Mouse (Mus musculus) left cerebral cortex, postnatal 4 days (tissue): Measurements from ENCODE around the gene Sf3b6. TPM values are rescaled to one million over a fixed set of nuclear protein-coding genes. Genes with fewer than 3 reads are reported as not detected.

Experiments
- DNase-seq: peaks from one replicate; pipeline ENCODE4 v3.0.0-alpha.2; 2022
- intact Hi-C: fragments of 180-260 bp; cut with DNase I; formaldehyde crosslinking; loops from one replicate; pipeline ENCODE4 v1.15.1; 2025
- total RNA-seq, 2 experiments: library from RNA; stranded (reverse); gene quantifications; 2 replicates each; pipeline ENCODE4 v1.2.3; 2021

The Sf3b6 gene
- total RNA-seq, 2 experiments from 2014 or later: 127 to 135 TPM

DNA sequence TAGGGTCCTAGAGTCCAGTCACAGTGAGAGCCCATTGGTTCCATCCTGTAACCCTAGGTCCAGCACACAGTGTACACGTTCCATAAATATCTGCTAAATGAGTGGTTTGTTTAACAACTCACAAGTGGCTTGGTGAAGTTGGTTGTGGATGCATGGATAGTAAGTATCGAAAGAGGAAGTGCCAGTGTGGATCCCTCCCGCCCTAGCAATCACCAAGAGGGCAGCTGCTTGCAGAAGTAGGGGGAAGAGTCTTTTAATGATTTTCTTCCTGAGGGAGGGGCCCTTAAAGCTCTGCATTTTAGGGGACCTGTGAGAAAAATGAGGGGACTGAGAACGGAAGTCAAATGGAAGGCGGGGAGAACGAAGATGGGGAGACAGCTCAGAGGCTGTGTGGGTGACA lies 22.7 kb downstream of the Sf3b6 start:
- no peak for DNase-seq
- intact Hi-C loops: no loop called here

DNA sequence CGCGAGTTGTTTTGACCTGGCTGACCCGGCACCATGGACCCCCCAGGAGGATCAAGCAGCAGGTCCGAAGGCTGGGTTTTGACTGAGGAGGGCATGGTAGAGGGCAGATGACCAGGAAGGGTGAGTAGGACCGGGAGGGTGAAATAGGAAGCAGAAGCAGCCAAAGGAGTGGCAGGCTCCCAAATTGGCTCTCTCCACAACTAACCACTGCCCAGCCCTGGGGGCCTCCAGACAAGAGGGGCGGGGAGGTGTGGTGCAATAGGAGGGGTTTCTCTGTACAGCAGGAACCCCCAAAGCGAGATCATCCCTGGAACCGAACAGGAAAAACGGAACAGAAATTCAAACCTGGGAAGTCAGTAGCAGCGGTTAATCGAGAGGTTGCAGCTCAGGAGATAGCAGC lies 23.4 kb downstream of the Sf3b6 start:
- peak; percentile 25 for DNase-seq
- intact Hi-C loops: no loop called here

DNA sequence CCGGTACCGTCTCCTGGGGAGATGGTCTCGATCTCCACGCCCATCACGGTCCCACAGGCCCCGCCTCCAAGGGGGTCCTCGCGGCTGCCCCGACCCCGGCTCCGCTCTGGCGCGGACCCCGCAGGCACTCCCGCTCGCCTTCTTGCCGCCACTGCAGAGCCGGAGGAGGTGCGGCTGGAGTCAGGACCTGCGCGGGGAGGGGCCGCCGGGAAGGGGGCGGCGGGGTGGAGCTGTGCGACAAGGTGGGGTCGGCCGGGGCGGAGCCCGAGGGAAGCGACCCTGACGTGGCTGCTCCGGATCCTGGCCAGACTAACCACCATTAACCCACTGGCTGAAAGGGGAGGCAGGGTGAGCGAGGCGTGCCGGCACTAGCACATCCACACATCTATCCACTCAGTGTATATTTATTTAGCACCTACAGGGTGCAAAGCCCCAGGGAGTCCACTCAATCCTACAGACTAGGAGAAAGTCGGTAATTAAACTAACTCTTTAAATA lies 24.1 kb downstream of the Sf3b6 start, which contains the start of gene Fkbp1b:
Gene Fkbp1b, minus strand, starts transcription at position 200 of the 496 bp plus-strand sequence.
- intact Hi-C loops: no loop called here
- DNase-seq: peak; percentile 66

DNA sequence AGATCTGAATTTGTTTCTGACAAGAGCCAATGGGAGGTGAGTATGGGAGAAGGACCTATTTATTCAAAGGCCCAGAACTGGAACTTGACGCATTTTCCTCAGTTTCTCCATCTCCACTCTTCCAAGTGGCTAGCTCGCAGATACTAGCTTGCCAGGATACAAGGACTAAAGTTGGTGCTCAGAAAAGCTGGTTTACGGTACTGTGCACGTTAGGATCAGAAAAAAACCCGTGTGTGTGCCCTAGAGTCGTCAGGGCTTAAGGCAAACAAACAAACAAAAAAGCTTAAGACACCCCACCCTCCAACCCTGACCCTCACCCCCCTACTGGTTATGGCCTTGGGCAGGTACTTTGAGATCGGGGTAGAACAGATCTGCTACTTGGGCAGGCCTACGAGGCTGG lies 25.1 kb downstream of the Sf3b6 start:
- intact Hi-C loops: no loop called here
- DNase-seq: no peak

DNA sequence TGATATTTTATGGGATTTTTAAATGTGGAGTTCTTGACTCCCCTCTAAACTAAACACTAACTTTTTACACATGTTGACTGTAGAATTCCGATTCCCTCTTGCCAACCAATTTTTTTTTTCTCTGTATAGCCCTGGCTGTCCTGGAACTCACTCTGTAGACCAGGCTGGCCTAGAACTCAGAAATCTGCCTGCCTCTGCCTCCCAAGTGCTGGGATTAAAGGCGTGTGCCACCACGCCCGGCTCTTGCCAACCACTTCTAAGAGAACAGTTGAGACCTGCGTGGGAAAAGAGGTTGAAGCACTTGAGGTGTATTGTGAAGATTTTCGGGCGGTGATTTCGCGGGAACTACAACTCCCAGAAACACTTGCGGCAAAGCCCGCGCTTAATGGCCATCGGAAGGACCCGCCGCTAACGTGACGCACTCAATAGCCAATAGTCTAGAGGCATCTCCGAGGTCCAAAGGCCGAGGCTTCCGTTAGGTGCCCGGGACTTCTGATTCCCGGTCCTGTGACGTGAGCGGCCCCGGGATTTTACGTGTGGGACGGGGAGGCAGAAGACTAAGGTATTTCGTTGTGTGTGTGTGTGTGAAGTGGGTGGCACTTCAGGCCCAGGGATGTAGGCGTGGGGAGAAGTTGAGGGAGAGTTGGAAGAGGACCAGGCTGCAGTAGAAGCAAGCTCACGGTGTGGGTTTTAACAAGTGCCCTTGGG lies 25.7 kb downstream of the Sf3b6 start, which contains the start of gene Wdcp:
Gene Wdcp, plus strand, starts transcription at position 414 of the 708 bp plus-strand sequence.
- DNase-seq: peak; percentile 89
- intact Hi-C loops: no loop called here

DNA sequence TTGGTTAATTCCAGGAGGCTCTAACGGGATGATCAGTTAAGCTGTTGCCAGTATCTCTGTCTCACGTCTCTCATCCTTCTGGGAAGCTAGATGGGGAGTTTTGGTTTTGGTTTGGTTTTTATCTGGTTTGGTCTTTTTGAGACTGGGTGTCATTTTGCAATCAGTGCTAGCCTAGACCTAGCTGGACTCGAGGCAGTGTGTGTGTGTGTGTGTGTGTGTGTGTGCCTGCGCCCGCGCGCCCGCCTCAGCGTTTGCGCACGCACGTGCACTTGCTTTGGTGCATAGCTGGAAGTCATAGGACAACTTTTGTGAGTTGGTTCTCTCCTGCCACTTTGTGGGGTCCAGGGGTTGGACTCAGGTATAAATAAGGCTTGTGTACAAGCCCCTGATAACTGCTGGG lies 26.4 kb downstream of the Sf3b6 start:
- peak; percentile 20 for DNase-seq
- intact Hi-C loops: no loop called here

DNA sequence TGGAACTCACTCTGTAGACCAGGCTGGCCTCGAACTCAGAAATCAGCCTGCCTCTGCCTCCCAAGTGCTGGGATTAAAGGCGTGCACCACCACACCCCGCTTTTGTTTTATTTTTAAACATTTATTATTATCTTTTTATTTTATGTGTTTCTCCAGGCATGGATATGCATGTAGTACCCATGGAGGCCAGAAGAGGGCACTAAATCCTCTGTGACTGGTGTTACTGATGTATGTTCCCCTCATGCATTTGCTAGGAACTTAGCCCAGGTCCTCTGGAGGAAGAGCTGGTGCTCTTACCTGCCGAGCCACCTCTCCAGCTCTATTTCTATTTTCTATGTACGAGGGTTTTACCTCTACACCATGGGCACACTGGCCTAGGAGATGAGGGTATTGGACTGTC lies 38.8 kb downstream of the Sf3b6 start:
- no peak for DNase-seq
- intact Hi-C loops: no loop called here

DNA sequence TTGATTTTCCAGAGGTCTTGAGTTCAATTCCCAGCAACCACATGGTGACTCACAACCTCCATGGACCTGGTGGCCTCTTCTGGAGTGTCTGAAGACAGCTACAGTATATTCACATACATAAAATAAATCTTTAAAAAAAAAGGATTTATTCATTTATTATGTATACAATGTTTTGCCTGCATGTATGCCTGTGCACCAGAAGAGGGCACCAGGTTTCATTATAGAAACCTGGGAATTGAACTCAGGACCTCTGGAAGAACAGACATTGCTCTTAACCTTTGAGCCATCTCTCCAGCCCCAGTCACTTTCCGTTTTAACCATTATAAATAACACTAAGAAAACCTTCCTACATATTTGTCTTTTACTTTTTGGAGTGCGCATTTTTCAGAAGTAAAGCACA lies 39.5 kb downstream of the Sf3b6 start:
- intact Hi-C loops: no loop called here
- no peak for DNase-seq

DNA sequence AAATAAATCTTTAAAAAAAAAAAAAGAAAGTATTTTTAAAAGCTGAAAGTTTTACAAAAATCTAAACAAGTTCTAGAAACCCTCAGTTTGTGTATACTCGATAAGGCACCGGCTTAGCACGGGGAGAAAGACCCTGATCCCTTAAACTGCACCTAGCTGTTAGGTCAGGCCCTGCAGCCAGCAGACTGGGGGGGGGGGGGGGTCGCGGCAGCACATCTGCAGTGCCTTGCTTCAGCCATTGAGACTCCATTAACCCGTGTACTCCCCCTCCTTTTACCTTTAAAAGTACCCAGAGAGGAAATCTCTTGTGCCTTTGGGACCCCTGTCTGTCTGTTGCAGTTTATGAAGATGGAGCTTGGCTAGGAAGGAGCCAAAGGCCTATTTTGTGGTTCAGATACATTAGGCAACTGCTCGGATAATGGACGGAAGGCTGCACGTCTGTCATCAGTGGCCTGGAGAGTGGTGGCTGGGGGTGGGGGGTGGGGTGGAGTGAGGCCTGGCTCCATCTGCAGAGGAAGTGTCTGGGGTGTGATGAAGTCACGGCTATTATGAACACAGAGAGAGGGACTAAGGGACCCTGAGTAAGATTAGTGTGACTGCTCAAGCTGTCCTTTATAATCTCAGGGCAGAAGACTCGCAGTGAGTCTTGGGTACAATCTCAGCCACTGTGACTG lies 42.0 kb downstream of the Sf3b6 start:
- intact Hi-C loops: no loop called here
- no peak for DNase-seq

DNA sequence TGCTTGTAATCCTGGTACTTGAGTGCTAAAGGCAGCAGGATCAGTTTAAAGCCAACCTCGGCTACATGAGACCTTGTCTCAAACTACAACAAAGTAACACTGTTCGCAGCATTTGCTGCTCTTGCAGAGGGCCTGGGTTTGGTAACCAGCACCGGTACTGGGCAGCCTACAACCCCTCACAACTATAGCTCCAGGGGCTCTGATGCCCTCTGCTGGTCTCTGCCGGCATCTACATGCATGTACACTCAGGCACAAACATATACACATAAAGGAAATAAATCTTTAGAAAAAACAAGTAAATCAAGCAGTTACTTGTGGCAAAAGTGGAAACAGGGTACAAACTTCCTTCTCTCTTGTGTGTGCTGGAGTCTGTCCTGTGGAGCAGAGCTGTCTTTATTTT lies 45.3 kb downstream of the Sf3b6 start:
- DNase-seq: no peak
- intact Hi-C loops: no loop called here

DNA sequence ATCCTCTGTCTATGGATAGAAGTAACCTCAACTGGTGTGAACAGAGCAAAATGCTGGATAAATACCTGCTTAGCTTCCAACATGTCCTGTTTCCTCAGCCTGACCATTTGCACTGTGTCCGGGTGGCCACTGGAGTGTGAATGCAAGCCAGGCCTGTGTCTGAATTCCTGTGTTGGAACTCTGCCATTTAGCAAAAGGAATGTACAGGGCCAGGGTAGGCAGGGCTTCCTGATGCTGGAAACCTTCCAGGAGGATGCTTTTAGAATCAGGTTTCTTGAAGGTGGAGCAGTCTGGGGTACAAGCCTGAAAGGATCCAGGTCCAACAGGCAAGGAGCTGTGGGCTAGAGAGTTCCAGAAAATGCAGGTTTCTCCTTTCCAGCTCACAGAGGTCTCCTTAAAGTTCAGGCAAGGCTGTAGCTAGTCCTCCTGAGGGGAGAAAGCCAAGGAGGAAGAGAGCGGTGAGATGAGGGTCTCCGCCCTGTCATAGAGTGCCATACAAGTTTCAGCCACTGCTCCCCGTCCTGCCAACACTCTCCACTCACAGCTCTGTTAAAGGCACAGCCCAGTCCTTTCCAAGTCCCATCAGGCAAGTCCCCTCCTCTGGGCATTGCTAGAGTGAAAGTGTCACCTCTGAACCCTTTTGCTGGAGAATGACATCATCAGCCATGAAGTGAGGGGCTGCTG lies 46.5 kb downstream of the Sf3b6 start:
- intact Hi-C loops: no loop called here
- DNase-seq: no peak

DNA sequence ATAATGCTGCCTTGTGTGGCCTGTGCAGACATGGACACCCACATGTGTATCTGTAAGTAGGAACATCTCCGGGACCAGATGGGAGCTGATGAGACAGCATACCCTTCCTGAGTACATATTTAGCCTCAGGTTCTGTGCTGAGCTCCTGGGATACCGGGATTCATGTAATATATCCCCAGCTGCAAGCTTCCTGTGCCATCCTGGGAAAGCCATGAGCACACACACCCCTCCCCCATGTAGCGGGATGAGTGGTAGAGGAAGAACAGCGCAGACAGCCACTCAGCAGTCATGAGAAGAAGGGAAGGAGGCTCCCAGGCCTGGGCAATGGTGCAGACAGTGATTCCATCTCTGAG lies 47.0 kb downstream of the Sf3b6 start:
- intact Hi-C loops: no loop called here

DNA sequence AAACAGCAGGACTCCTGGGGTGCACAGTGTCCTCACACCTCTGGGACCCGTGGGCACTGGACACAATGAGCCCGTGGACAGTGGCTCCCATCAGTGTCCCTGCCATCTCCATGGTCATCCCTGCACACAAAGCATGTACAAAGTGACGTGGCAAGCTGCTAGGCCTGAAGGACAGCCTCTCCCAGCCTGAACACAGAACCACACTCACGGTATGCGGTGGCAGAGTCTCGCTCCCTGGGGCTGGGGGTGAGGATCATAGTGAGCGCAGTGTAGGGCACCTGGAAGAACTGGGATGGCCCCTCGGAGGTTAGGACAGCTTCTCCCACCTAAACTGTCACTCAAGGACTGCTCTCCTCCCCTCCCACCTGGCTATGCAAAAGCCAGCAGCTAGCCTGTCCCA lies 51.6 kb downstream of the Sf3b6 start:
- intact Hi-C loops: no loop called here
- no peak for DNase-seq

More for the DNA sequence above, 47.0 kb downstream of the Sf3b6 start:
- DNase-seq: no peak

DNA sequence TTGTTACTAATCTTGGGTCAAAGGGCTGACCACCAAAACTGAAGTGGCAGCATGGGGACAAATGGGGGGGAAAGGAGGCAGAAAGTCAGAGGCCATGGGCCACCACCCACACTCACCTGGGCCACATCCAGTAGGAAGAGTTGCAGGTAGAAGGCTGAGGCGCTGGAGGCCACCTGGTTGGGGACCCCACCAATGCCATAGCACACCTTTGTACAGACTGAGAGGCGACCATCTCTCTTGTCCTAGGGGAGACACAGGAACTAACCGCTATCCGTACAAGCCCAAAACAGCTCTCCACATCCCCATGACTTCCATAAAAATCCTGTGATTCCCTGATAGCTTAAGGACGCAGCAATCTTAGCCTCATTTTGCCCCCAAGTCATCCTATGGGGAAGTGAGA lies 53.9 kb downstream of the Sf3b6 start:
- intact Hi-C loops: no loop called here
- no peak for DNase-seq

DNA sequence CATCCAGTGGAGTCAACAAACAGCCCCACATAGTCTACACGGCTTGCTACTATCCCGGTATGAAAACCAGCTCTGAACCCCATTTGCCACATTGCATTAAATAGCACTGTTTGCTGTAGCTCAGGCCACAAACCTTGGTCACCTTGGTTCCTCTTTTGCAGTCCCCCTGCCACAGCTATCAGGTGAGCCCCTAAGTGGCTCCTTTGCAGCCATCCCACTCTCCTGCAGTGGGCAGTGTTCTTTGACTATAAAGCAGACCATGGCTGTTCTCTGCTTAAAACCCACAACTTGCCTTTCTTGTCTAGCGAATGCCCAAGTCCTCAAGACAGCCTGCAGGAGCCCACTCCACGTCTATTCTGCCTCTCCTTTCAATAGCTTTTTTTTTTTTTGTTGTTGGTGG lies 54.9 kb downstream of the Sf3b6 start:
- intact Hi-C loops: no loop called here
- no peak for DNase-seq

DNA sequence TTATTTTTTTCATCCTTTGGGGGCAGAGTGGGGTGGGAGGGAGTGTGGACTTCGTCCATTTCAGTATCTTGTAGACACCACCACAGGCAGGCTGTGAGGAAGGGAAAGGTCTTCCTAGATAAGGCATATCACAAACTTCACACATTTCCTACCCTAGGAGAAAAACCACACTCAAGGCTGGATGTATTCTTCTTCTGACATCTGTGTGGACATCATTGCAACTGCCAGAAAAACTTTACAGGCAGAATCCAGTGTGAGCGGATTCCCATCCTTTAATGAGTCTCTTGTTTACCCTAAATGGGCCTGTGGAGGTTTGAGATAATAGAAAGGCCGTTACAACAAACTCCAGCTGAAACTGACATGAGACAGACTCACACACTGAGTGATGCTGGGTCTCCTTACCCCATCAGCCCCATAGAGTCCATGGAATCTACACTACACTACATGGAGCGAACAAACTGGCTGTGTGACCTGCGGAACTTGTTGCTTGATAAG lies 55.7 kb downstream of the Sf3b6 start:
- DNase-seq: no peak
- intact Hi-C loops: no loop called here

DNA sequence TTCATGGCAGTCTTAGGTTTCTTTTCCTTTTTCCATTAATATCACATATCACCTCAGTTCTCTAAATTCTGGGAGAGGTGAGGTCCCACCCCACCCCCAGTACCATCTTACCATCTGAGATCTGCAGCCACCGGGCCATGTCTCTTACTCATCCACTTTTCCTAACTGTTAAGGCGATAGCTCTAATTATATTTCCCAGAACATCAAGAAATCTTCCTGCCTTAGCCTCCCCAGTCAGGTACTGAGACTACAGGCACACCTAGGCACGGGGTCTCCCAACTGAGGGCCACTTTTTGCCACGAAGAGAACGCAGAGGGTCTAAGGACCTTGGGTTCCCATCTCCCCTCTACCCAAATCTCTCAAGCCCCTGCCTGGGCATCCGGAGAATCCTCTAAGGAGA lies 56.2 kb downstream of the Sf3b6 start:
- no peak for DNase-seq
- intact Hi-C loops: no loop called here

DNA sequence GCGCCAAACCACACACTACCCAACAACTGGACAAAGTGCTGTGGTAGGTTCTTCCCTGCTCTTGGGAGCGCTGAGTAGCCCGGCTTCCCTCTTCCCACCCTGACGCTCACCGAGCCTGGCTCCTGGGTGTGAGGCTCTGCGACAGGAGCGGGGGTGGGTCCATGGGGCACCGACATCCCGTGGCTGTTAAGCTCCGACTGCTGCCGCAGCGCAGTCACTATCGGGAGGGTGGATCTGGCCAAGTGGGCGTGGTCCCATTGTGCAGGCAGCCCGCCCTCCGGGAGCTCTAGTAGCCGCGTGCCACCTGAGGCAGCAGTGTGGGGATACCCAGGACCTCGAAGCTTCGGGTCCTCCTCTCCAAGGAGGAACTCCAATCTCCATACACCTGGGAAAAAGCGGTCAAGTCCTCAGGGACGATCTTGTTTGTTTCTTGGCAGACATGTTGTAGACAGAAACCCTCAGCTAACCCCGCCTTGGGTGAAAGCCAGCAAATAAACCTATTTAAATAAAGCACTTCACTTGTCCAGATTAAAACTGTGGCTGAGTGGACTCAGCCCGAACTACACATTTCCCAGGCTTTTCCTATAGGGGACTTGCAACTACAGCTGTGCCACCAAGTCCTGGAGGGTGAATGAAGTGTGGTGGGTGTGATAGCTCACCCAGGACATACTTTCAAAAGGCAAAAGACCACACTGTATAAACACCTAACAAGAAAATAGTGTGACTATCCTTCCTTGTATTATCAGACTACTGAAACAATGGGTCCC lies 57.0 kb downstream of the Sf3b6 start, which contains the start of gene Mfsd2b:
Gene Mfsd2b, minus strand, starts transcription at position 199 of the 767 bp plus-strand sequence.
- intact Hi-C loops: no loop called here
- DNase-seq: peak; percentile 69

DNA sequence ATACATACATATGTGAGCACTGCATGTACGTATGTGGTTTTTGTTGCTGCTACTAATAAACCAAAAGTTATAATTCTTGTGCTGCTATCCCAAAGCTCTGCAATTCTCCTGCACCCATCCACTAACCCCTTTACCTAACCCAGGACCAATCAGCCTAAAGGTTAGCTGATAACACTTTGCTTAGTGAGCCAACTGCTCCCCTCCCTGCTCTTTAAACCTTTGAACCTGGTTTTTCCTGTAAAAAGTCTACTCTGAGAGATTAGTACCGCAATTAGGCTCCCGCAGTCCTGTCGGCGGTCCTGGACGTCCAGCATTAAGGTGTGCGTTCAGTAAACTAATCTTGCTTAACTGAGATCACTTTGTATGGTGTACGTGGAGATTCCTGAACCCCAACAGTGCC lies 58.3 kb downstream of the Sf3b6 start:
- DNase-seq: no peak
- intact Hi-C loops: no loop called here
